In genomic region chr12:25140115-25140514, GRCm38 (mm10) we compare ENCODE assay signal across 19 mouse cellular contexts. TPM values are rescaled to one million over a fixed set of nuclear protein-coding genes. Genes with fewer than 3 reads are reported as not detected.
DNase-seq lines count a peak whose midpoint lies in the region; ATAC-seq and TF ChIP-seq lines count a peak whose summit lies in the region.
"Had no signal": no experiment of that assay in that cellular context is flagged by ENCODE, and none has a peak within 500 bp of the region (broad histone marks: within the 10 kb centered on the region; RNA-seq: fewer than 3 reads in every experiment).

No protein-coding gene starts in this region.

- no peaks in the 10 kb centered on the region for H3K27me3 ChIP-seq in lung, embryonic 16.5 days (ENCODE audit: control insufficient read depth, insufficient read depth, low read depth, low read length)
- no peaks in the 10 kb centered on the region for H3K27me3 ChIP-seq in kidney, embryonic 15.5 days
- no peaks in the 10 kb centered on the region for H3K27me3 ChIP-seq in liver, postnatal 0 days (ENCODE audit: insufficient read depth, low read length)
- H3K27me3 ChIP-seq: hindbrain, embryonic 12.5 days; limb, embryonic 15.5 days had no signal

- H3K9ac ChIP-seq in lung, embryonic 16.5 days (ENCODE audit: low read length) = no peak overlapping the region
- no peak overlapping the region for H3K9ac ChIP-seq in kidney, embryonic 15.5 days
- H3K9ac ChIP-seq in liver, postnatal 0 days (replicated peaks) = no peak overlapping the region
- H3K9ac ChIP-seq: heart, embryonic 15.5 days; hindbrain, embryonic 12.5 days; limb, embryonic 15.5 days; midbrain, embryonic 12.5 days had no signal

- ATAC-seq in lung, embryonic 16.5 days (ENCODE audit: low read depth) = peak; percentile 23
- peak; percentile 78 for ATAC-seq in kidney, embryonic 15.5 days (replicated peaks; ENCODE audit: low FRiP score)
- peak; percentile 85 for ATAC-seq in liver, postnatal 0 days
- ATAC-seq: forebrain, embryonic 14.5 days had no signal

- no peak for DNase-seq in lung, postnatal 36 days
- peak; percentile 44 for DNase-seq in liver
- peak; percentile 52 for DNase-seq in liver, postnatal 0 days
- no peak for DNase-seq in heart, adult 11 months
- DNase-seq in testis, postnatal 14 days (ENCODE audit: low spot score) = no peak
- no peak for DNase-seq in testis, postnatal 10 days (ENCODE audit: low spot score)
- DNase-seq: adrenal gland, postnatal 14 days; B cell, adult 2 months; cerebellum, adult 11-12 months; gastrocnemius, adult 2 months; heart, adult 18-20 months had no signal

- H3K4me1 ChIP-seq in lung, embryonic 16.5 days (replicated peaks; ENCODE audit: control insufficient read depth, insufficient read depth, low read length) = 0 out of 2 replicates have a peak, but pooled peaks cover 6% of the 10 kb centered on the region
- peaks cover 25% of the 10 kb centered on the region for H3K4me1 ChIP-seq in kidney, embryonic 15.5 days
- peaks cover 28% of the 10 kb centered on the region for H3K4me1 ChIP-seq in liver, postnatal 0 days (ENCODE audit: insufficient read depth)
- H3K4me1 ChIP-seq: heart, embryonic 15.5 days; hindbrain, embryonic 12.5 days had no signal

- WGBS in lung, embryonic 16.5 days = 56% methylated on average over 6 of the region's 6 CpGs
- WGBS in kidney, embryonic 15.5 days = 65% methylated on average over 6 of the region's 6 CpGs
- WGBS in liver, postnatal 0 days (ENCODE audit: insufficient replicate concordance) = 58% methylated on average over 6 of the region's 6 CpGs

- no peak for TF ChIP-seq CTCF in liver, postnatal 0 days (IDR thresholded peaks at IDR 0.05; ENCODE audit: low read depth)

- no peak overlapping the region for H3K4me3 ChIP-seq in lung, embryonic 16.5 days (ENCODE audit: low read length)
- H3K4me3 ChIP-seq in kidney, embryonic 15.5 days (replicated peaks) = no peak overlapping the region
- H3K4me3 ChIP-seq in liver, postnatal 0 days (ENCODE audit: low read depth, low read length) = no peak overlapping the region
- H3K4me3 ChIP-seq: embryonic facial prominence, embryonic 10.5 days; gastrocnemius, adult 2 months; heart, embryonic 15.5 days; hindbrain, embryonic 12.5 days; limb, embryonic 15.5 days; midbrain, embryonic 12.5 days had no signal

- H3K27ac ChIP-seq in lung, embryonic 16.5 days (ENCODE audit: low read length) = no peak overlapping the region
- peak overlapping the region; percentile 6; the same call in 1 of the 2 replicates for H3K27ac ChIP-seq in kidney, embryonic 15.5 days
- peak overlapping the region; percentile 92 for H3K27ac ChIP-seq in liver, postnatal 0 days (ENCODE audit: low read depth)
- H3K27ac ChIP-seq: embryonic facial prominence, embryonic 10.5 days; gastrocnemius, adult 2 months; heart, embryonic 15.5 days; hindbrain, embryonic 12.5 days; limb, embryonic 15.5 days; midbrain, embryonic 12.5 days had no signal

- H3K4me2 ChIP-seq in lung, embryonic 16.5 days (ENCODE audit: low read depth, low read length) = no peak overlapping the region
- H3K4me2 ChIP-seq in kidney, embryonic 15.5 days = no peak overlapping the region
- H3K4me2 ChIP-seq in liver, postnatal 0 days (ENCODE audit: low read depth, low read length) = peak overlapping the region; percentile 40
- H3K4me2 ChIP-seq: heart, embryonic 15.5 days; hindbrain, embryonic 12.5 days; limb, embryonic 15.5 days; midbrain, embryonic 12.5 days had no signal

- H3K36me3 ChIP-seq in lung, embryonic 16.5 days (ENCODE audit: control insufficient read depth, insufficient read depth, low read length) = no peaks in the 10 kb centered on the region
- H3K36me3 ChIP-seq in kidney, embryonic 15.5 days = no peaks in the 10 kb centered on the region
- no peaks in the 10 kb centered on the region for H3K36me3 ChIP-seq in liver, postnatal 0 days (replicated peaks; ENCODE audit: insufficient read depth, low read length)
- H3K36me3 ChIP-seq: embryonic facial prominence, embryonic 10.5 days; heart, embryonic 15.5 days; hindbrain, embryonic 12.5 days; limb, embryonic 15.5 days; midbrain, embryonic 12.5 days had no signal

- peak; percentile 46 for TF ChIP-seq EP300 in liver, postnatal 0 days (IDR thresholded peaks at IDR 0.05; ENCODE audit: low read depth)

- no peaks in the 10 kb centered on the region for H3K9me3 ChIP-seq in lung, embryonic 16.5 days (ENCODE audit: control insufficient read depth, low read length)
- H3K9me3 ChIP-seq in kidney, embryonic 15.5 days (replicated peaks) = no peaks in the 10 kb centered on the region
- H3K9me3 ChIP-seq in liver, postnatal 0 days (ENCODE audit: low read length) = no peaks in the 10 kb centered on the region
- H3K9me3 ChIP-seq: embryonic facial prominence, embryonic 10.5 days; heart, embryonic 15.5 days; hindbrain, embryonic 12.5 days; limb, embryonic 15.5 days; midbrain, embryonic 12.5 days had no signal

RNA-seq across cellular contexts. Expression of gene Id2, which starts 43.2 kb away (rescaled TPM):
- polyA plus RNA-seq in lung, embryonic 16.5 days (2015; fragmentation: Nextera tagmentation; extraction: Ambion mirVana) = 562 and 618 TPM in 2 replicates
- polyA plus RNA-seq in kidney, embryonic 15.5 days (2015; fragmentation: Nextera tagmentation; extraction: Ambion mirVana) = 518 and 543 TPM in 2 replicates
- polyA plus RNA-seq in liver, postnatal 0 days (2015; fragmentation: Nextera tagmentation; extraction: Ambion mirVana) = 245 and 376 TPM in 2 replicates

Comparison
In these comparisons a context has a peak if more than half of its experiments do, and no peak if none do; other contexts are left out.
1. ATAC-seq: peak in every context shown above with its lines; median percentile 85 in liver, postnatal 0 days; 78 in kidney, embryonic 15.5 days; 23 in lung, embryonic 16.5 days.
2. DNase-seq: peak in liver (single experiment) and liver, postnatal 0 days (single experiment); none in lung, postnatal 36 days (single experiment), heart, adult 11 months (single experiment), testis, postnatal 14 days (single experiment) and testis, postnatal 10 days (single experiment).